Mouse (Mus musculus) 3T3-L1 (cell line): Measurements from ENCODE around the gene Tnfaip1.
"Not testable (repeated sequence)": the region's sequence is repeated elsewhere in the genome, so short reads cannot be mapped to it uniquely, and the experiment has no call there.

Source experiments
- DNase-seq: peaks from one replicate; pipeline ENCODE4 v3.0.0-alpha.2; 2015; ENCODE audit warnings: low read depth, low spot score

The Tnfaip1 gene

DNA sequence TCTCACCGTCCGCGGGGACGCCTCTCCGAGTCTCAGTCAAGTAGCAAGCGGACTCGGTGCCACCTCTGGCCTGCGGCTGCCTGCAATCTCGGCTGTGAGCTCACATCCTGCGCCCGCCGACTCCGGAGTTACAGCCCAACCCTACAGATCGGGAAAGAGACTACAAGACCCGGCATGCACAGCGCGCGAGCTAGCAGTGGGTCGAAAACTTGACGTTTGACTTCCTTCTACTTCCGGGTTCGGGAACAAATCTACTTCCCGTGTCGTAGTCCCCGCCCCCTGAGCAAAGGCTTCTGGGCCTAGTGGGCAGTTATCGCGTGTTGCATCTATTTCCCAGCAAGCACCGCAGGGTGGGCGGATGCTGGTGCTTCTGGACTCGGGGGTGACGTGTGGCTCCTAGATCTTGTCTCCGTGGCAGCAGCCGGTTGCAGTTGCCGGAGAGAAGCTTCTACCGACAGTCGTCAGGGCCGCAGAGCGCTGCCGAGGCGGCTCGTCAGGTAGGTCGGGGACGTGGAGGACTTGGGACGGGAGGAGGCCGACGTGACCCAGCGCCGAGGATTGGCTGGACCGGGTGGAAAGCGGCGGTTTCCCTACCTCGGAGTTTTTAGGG, at the start of gene Tnfaip1, which contains the start of gene Ift20:
Tnfaip1 (minus strand) TSS at position 253 of the 610 bp plus-strand sequence.
Ift20 (plus strand) TSS at position 282 of the 610 bp plus-strand sequence.
- peak; percentile 100 for DNase-seq

DNA sequence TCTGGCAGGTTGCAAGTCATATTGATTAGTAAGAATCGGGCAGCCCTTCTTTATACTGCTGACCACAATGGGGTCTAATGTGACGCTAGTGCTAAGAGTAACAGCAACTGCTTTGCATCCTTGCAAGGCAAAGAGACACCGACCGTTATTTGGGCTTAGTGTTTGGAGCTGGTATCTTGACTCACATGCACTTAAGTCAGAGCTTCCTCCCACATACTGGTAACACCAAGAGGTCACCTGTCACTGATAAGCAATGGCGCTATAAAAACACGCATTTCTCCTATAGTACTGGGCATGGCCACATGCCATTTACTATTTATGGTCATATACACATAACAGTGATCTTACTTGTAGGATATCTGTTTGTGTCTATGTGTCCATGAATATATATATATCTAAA, 46.7 kb upstream of the Tnfaip1 start:
- DNase-seq = no peak

- no peak for DNase-seq
Observed at GRCm38 (mm10) chr11:78574975-78575374, 38.8 kb upstream of the Tnfaip1 start.

- no peak for DNase-seq
Observed at GRCm38 (mm10) chr11:78574536-78574935, 38.4 kb upstream of the Tnfaip1 start.

- DNase-seq = not testable (repeated sequence)
Observed at GRCm38 (mm10) chr11:78574031-78574430, 37.9 kb upstream of the Tnfaip1 start.

- DNase-seq = peak; percentile 57
Observed at GRCm38 (mm10) chr11:78571854-78572253, 35.7 kb upstream of the Tnfaip1 start.

DNA sequence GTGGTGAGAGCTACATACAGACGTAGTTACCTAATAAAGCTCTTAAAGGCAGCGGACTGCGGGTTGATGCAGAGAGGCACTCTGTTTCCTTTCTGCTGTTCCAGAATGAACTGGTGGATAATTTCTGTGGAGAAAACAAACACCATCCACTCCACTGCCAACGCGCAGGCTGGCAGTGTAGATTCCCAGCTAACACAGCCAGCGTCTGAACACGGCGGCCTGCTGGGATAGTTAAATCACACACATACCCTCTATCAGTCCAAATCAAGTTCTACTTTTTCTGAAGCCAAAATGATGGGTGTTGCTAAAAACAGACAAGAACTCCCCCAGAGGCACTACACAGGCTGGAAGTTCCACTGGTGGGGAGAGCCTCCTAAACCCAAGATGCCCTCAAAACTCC, 35.3 kb upstream of the Tnfaip1 start:
- no peak for DNase-seq

DNA sequence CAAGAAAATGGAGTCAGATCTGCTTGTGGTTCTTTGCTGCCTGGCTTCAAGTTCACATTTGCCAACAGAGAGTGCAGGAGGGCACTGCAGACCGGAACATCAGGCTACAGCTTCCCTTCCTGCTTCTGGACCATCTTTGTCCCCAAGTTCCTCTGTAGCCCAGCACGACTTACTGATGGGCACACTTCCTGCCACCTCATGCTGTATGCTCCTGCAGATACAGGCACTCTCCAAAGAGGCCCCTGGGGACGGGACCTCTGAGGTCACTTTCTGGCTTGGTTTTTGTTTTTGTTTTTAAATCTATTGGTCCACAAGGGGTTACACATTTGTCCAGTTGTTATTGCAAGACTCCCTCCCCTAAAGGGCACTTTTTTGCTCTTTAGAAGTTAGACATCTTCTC, 33.7 kb upstream of the Tnfaip1 start:
- DNase-seq = peak; percentile 18

GRCm38 (mm10) chr11:78568827-78569226, 32.7 kb upstream of the Tnfaip1 start:
- DNase-seq = no peak

DNA sequence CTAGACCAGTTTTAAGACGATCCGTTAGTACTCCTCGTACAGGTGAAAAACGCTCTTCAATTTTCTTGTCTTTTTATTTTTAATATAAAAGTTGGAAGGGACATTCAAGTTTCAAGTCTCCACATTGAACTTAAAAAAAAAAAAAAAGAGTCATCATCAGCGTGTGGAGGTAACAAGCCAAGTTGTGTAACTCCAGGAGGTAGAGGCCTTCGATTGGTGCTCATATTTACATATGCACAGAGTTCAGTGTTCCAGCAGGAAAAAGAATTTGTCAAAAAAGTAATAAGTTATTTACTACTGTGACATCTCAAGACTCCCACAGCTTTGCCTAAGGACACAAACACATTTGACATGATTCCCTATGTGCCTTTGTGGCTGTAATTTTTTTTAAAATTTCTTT, 31.5 kb upstream of the Tnfaip1 start:
- no peak for DNase-seq

GRCm38 (mm10) chr11:78566775-78567174, 30.6 kb upstream of the Tnfaip1 start:
- no peak for DNase-seq

DNA sequence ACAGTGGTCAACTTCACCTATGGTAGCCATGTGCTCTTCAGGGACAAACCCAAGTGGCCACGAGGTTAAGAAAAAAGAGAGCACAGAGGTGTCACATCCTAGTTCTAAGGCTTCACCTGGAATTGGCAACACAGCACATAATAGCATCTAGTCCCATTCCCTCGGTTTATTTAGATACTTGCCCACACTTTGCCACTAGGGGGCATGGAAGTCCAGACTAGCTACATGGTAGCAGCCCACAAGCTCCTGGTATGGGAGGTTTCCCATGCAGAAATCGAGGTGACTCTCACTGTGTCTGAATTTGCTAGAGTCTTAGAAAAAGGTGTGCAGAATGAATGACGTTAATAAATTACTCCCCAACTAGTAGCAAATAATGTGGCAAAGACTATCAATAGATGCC, 24.3 kb upstream of the Tnfaip1 start:
- DNase-seq = peak; percentile 84

GRCm38 (mm10) chr11:78557241-78557640, 21.1 kb upstream of the Tnfaip1 start:
- no peak for DNase-seq

DNA sequence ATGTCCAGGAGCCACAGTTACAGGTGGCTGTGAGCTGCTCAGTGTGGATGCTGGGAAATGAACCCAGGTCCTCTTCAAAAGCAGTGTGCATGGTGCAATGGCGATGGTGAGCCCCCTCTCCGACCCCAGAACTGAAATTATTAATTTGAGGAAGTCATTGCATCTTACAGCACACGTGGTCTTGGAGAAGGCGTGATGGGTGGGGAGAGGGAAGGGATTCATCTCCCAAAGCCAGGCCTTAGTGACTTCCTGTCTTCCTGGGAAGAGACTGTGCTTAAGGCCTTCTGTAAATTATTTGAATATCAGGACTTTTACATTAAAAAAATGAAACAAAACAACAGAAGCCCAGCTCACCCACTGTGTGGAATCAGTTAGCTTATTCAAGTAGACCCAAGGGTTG, 19.9 kb upstream of the Tnfaip1 start:
- no peak for DNase-seq

GRCm38 (mm10) chr11:78555623-78556022, 19.5 kb upstream of the Tnfaip1 start:
- DNase-seq = no peak

DNA sequence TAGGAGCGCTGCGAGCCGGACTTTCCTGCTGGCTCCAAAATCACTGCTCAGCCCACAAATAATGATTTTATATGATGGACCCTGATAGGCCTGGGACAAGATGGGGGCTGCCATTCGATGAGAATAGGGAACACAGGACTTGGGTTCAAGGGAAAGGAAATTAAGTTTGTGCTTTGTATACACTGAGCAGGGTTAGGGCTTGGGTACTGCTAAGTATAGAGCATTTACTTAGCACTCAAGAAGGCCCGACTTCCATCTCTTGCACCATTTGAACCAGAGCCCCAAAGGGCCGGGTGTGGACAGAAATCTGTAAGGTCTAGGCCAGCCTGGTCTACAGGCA, 14.9 kb upstream of the Tnfaip1 start:
- no peak for DNase-seq

DNA sequence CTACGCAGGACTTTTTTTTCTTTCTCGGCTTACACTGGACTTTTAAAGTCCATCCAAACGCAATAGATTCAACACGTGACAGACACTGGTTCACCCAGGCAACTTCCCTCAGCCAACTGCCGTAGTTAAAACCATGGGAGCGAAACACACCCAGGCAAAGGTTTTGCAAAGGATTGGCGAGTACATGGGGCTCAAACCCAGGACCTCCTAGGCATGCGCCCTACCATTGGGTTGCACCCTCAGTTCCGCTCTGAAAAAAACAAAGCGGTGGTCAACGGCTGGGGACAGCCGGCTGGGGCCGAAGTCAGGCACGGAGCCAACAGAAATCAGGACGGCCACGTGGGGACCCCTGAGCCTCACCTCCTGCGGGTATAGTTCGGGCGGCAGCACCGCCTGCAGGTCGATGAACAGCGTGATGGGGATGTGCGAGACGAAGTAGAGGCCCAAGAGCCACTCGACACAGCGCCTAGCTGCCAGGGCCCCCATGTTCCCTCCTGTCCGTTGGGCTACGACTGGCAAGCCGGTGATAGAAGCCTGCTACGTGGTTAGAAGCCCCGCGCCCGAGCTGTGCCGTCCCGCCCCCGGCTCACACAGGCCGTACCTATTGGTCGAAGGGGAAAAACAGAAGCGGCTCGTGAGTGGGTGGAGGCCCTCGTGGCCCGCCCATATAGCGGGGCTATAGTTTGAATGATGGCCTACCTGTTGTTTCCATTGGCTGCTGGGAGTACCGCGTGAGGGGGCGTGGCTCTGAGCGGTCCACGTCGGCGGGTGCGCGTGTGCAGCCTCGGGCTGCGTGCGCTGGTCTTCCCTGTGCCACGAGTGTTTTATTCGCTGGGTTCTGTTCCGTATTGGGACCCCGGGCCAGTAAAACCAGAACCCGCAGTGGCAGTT, 14.3 kb upstream of the Tnfaip1 start, which contains the start of gene Tmem97:
Tmem97 (minus strand) TSS at position 610 of the 891 bp plus-strand sequence.
- DNase-seq = peak; percentile 98

DNA sequence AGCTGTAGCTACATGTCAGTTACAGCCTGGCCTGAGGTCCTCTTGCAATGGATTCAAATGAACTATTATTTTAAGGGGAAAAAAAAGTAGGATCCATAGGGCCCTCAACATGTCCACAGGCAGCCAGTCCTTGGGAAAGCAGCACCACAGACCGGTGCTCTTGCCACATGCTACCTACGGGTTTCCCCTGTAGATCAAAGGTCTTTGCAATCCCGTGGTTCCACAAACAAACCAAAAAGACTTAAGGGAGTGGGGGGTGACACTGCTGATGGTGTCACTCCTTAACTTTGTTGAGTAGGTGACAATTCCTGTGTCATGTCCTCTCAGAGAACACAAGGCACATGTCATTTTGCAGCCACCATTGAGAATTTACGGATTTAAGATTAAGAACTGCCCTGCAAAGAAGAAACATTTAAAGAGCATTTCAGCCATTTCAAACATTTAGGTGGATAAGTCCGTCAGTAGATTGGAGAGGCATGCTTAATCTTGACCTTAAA, 13.4 kb upstream of the Tnfaip1 start:
- peak; percentile 18 for DNase-seq

DNA sequence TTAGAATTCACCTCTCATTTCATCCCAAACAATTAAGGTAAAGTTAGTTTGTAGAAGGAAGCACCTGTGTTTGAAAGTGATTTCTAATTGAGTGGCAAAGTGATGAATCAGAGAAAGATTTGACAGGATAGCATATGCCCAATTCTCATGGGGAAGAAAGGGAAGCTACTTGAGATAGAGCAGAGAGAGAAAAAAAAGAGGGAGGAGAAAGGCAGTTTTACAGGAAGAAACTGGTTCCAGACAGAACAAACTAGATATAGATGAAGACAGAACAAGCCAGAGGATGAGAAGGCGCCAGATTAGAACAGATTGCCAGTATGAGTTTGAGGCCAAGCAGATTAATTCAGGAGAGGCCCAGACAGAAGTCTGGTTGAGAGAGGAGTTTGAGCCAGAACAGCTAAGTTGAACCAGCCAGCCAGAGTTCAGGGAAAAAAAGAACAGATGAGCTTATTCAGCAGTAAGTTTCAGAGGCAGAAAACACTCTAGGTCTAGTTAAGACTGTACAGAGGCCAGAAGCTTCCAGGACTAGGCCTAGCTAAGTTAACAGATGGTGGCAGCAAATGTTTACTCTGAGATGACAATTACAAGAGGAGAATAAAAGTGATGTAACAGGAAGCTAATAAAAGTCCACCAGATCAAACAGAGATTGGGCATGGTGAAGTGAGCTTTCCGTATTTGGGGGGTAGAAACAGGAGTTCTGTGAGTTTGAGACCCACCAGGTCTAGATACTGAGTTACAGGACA, 11.8 kb upstream of the Tnfaip1 start:
- peak; percentile 25 for DNase-seq

DNA sequence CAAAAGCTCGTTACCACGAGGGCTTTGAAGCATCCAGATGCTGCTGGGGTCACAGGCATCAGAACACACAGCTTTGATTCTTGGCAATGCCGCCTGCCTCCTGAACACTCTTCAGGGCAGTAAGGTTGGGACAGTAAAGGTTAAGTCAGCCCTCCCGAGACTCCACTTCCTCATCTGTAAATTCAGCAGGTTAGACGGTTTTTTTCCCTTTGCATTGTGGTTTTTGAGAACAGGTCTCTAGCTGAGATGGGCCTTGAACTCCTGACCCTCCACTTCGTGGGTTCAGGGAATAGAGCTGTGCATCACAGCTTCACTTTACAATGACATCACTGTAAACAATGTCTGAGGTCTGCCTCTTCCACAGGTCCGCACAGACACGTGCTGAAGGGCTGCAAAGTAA, 9.0 kb upstream of the Tnfaip1 start:
- DNase-seq = no peak

DNA sequence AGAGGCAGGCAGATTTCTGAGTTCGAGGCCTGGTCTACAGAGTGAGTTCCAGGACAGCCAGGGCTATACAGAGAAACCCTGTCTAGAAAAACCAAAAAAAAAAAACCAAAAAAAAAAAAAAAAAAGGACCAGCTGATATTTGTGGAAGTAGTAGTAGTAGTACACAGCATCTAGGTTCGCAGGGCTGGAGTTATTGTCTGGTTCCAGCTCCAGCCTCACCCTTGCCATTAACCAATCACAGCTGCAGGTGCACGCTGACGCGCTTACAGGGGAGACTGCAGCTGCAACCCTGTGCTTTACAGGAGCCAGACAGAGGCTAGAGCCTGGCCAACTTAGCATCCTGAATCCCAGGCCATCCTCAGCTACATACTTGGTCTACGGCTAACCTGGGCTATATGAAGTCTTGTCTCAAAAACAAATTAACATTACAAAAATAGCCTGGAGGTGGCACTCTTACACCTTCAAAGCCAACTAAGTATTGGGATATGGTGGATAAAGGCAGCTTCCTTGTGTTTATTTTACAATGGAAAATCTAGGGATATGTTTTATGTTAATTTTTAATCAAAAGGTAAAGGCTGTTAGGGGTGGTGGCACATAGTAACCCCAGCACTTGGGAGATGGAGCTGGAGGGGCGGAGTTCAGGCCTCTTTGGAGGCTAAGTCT, 8.4 kb upstream of the Tnfaip1 start:
- peak; percentile 36 for DNase-seq

DNA sequence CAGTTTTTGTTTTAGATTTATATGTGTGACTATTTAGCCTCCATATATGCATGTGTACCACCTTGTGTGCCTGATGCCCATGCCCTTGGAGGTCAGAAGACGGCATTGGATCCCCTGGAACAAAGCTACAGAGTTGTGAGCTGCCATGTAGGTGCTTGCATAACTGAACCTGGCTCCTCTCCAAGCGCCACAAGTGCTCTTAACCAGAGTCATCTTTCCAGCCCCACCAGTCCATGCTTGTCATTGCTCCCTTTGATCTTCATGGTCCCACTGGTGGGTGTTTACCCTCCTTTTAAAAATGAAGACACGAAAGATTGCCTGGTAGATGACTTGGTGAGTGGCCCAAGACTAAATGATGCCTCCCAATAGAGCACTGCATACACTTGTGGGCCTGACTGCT, 4.2 kb upstream of the Tnfaip1 start:
- DNase-seq = no peak
